Mouse (Mus musculus) bone marrow, adult 2 months (tissue): ENCODE measurements at regions not wholly inside any gene's neighbourhood (a gene's known extent, or its start where the extent isn't known, plus 50 kb on each side); places are given as distances from the start of the nearest gene placed in this dataset.

Source experiments
- CTCF ChIP-seq: fragments of 200-500 bp; IDR thresholded peaks from 2 replicates; pipeline ENCODE4 v1.5.1; 2011; ENCODE audit warnings: low read length, control low read depth; ENCODE audit not compliant: control insufficient read depth, insufficient read depth
- POLR2A ChIP-seq: fragments of 200-500 bp; IDR thresholded peaks from 2 replicates; pipeline ENCODE4 v1.6.1; 2011; ENCODE audit warnings: low read depth, mild to moderate bottlenecking, control low read depth, low read length, borderline replicate concordance; ENCODE audit not compliant: control insufficient read depth

- TF ChIP-seq CTCF (no peak), POLR2A (no peak)
Observed at GRCm38 (mm10) chr8:115906650-115907049, 199.1 kb upstream of the Maf start.
